In the genomic region with DNA sequence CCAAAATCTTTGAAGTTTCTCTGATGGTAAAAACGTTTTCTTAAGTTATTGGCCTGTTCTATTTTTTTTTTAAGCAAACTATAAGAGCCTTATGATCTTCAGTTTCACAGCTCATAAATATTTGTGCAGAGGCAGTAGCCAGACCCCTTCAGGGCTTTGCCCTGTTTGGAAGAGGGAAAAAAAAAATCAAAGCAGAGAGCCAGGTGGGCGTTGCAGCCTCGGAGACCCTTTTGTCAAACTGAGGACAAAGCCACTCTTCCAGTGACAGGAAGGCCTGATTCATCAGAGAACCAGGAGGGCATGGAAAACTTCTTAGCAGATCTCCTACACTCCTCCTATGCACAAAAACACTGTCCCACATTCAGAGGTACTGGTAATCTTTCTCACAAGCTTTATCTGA, we compare ENCODE assay signal across 16 mouse cellular contexts.
DNase-seq lines count a peak whose midpoint lies in the region; ATAC-seq and TF ChIP-seq lines count a peak whose summit lies in the region.
"Had no signal": no experiment of that assay in that cellular context is flagged by ENCODE, and none has a peak within 500 bp of the region (broad histone marks: within the 10 kb centered on the region; RNA-seq: fewer than 3 reads in every experiment).

No protein-coding gene starts in this region.

- H3K27ac ChIP-seq in kidney, embryonic 14.5 days (ENCODE audit: low read depth, low read length): peak overlapping the region; percentile 24; the same call in 1 of the 2 replicates
- no peak overlapping the region for H3K27ac ChIP-seq in kidney, embryonic 16.5 days (ENCODE audit: low read length)
- H3K27ac ChIP-seq in embryonic facial prominence, embryonic 11.5 days (replicated peaks; ENCODE audit: low read depth, low read length): 0 out of 2 replicates have a peak overlapping the region, but pooled peaks have one; percentile 66
- H3K27ac ChIP-seq in forebrain, embryonic 15.5 days (replicated peaks): peak overlapping the region; percentile 75
- H3K27ac ChIP-seq in left cerebral cortex, adult 2 months: no peak overlapping the region
- H3K27ac ChIP-seq: layer of hippocampus, adult 2 months; liver, embryonic 14.5 days had no signal

- no peak overlapping the region for H3K4me2 ChIP-seq in kidney, embryonic 14.5 days (replicated peaks; ENCODE audit: low read depth, low read length)
- no peak overlapping the region for H3K4me2 ChIP-seq in kidney, embryonic 16.5 days (replicated peaks; ENCODE audit: low read depth, low read length)
- no peak overlapping the region for H3K4me2 ChIP-seq in embryonic facial prominence, embryonic 11.5 days (ENCODE audit: low read depth, low read length)
- no peak overlapping the region for H3K4me2 ChIP-seq in forebrain, embryonic 15.5 days (replicated peaks)

- H3K36me3 ChIP-seq in kidney, embryonic 14.5 days (ENCODE audit: control insufficient read depth, insufficient read depth, low read length): no peaks in the 10 kb centered on the region
- H3K36me3 ChIP-seq in kidney, embryonic 16.5 days (ENCODE audit: insufficient read depth, low read length): no peaks in the 10 kb centered on the region
- H3K36me3 ChIP-seq in embryonic facial prominence, embryonic 11.5 days (replicated peaks; ENCODE audit: control insufficient read depth, insufficient read depth, low read depth, low read length): no peaks in the 10 kb centered on the region
- H3K36me3 ChIP-seq in forebrain, embryonic 15.5 days: no peaks in the 10 kb centered on the region
- H3K36me3 ChIP-seq: G1E had no signal

- H3K9ac ChIP-seq in kidney, embryonic 14.5 days (ENCODE audit: low read depth, low read length): no peak overlapping the region
- no peak overlapping the region for H3K9ac ChIP-seq in kidney, embryonic 16.5 days (replicated peaks; ENCODE audit: low read length)
- H3K9ac ChIP-seq in embryonic facial prominence, embryonic 11.5 days (replicated peaks; ENCODE audit: low read length): no peak overlapping the region
- H3K9ac ChIP-seq in forebrain, embryonic 15.5 days (replicated peaks): no peak overlapping the region
- H3K9ac ChIP-seq: liver, embryonic 14.5 days had no signal

- no peak for TF ChIP-seq POLR2A in brain, embryonic 14.5 days (IDR thresholded peaks at IDR 0.05; ENCODE audit: borderline replicate concordance, extremely low read depth, insufficient read depth, insufficient read length, poor library complexity, severe bottlenecking)

- ATAC-seq in kidney, embryonic 14.5 days (ENCODE audit: low FRiP score, low TSS enrichment): no peak
- no peak for ATAC-seq in kidney, embryonic 16.5 days (ENCODE audit: low FRiP score, low TSS enrichment)
- ATAC-seq in embryonic facial prominence, embryonic 11.5 days (replicated peaks; ENCODE audit: insufficient number of reproducible peaks, low FRiP score, low TSS enrichment, low read depth): no peak
- no peak for ATAC-seq in forebrain, embryonic 15.5 days (replicated peaks)

- H3K9me3 ChIP-seq in kidney, embryonic 14.5 days (ENCODE audit: control insufficient read depth, low read length): no peaks in the 10 kb centered on the region
- H3K9me3 ChIP-seq in kidney, embryonic 16.5 days (ENCODE audit: low read length): peaks cover 4% of the 10 kb centered on the region; the same call in 1 of the 2 replicates
- no peaks in the 10 kb centered on the region for H3K9me3 ChIP-seq in embryonic facial prominence, embryonic 11.5 days (replicated peaks; ENCODE audit: control insufficient read depth, low read length)
- no peaks in the 10 kb centered on the region for H3K9me3 ChIP-seq in forebrain, embryonic 15.5 days

- H3K4me3 ChIP-seq in kidney, embryonic 14.5 days (ENCODE audit: low read length): no peak overlapping the region
- no peak overlapping the region for H3K4me3 ChIP-seq in kidney, embryonic 16.5 days (ENCODE audit: low read length)
- no peak overlapping the region for H3K4me3 ChIP-seq in embryonic facial prominence, embryonic 11.5 days (ENCODE audit: low read depth, low read length)
- no peak overlapping the region for H3K4me3 ChIP-seq in forebrain, embryonic 15.5 days
- no peak overlapping the region for H3K4me3 ChIP-seq in left cerebral cortex, adult 2 months
- H3K4me3 ChIP-seq: layer of hippocampus, adult 2 months had no signal

- intact Hi-C loops in left cerebral cortex, adult 2 months (cut with DNase I): loop anchor here (10.0 kb wide), 3 partner anchors 195 to 1885 kb away; no protein-coding TSS in a partner anchor

- H3K27me3 ChIP-seq in kidney, embryonic 14.5 days (ENCODE audit: control insufficient read depth, insufficient read depth, low read length): no peaks in the 10 kb centered on the region
- H3K27me3 ChIP-seq in kidney, embryonic 16.5 days (ENCODE audit: insufficient read depth, low read length): no peaks in the 10 kb centered on the region
- H3K27me3 ChIP-seq in embryonic facial prominence, embryonic 11.5 days (ENCODE audit: control insufficient read depth, insufficient read depth, low read length): no peaks in the 10 kb centered on the region
- H3K27me3 ChIP-seq in forebrain, embryonic 15.5 days: no peaks in the 10 kb centered on the region

- peaks cover 3% of the 10 kb centered on the region; the same call in 1 of the 2 replicates for H3K4me1 ChIP-seq in kidney, embryonic 14.5 days (ENCODE audit: control insufficient read depth, insufficient read depth, low read length)
- H3K4me1 ChIP-seq in kidney, embryonic 16.5 days (ENCODE audit: insufficient read depth, low read length): 0 out of 2 replicates have a peak, but pooled peaks cover 3% of the 10 kb centered on the region
- H3K4me1 ChIP-seq in embryonic facial prominence, embryonic 11.5 days (ENCODE audit: control insufficient read depth, insufficient read depth, low read length): 0 out of 2 replicates have a peak, but pooled peaks cover 2% of the 10 kb centered on the region
- H3K4me1 ChIP-seq in forebrain, embryonic 15.5 days: peaks cover 14% of the 10 kb centered on the region

- TF ChIP-seq CTCF in brain, embryonic 14.5 days (IDR thresholded peaks at IDR 0.05; ENCODE audit: borderline replicate concordance, extremely low read depth, insufficient read depth, insufficient read length): no peak
- no peak for TF ChIP-seq CTCF in left cerebral cortex, adult 2 months (IDR thresholded peaks at IDR 0.05)

- 2% methylated on average over 3 of the region's 3 CpGs for WGBS in kidney, embryonic 14.5 days
- 1% methylated on average over 3 of the region's 3 CpGs for WGBS in kidney, embryonic 16.5 days
- WGBS in embryonic facial prominence, embryonic 11.5 days: 5% methylated on average over 3 of the region's 3 CpGs
- WGBS in forebrain, embryonic 15.5 days: 2% methylated on average over 3 of the region's 3 CpGs

- peak; percentile 59 for DNase-seq in brain, embryonic 14.5 days (ENCODE audit: low read depth)
- no peak for DNase-seq in embryonic facial prominence, embryonic 11.5 days (ENCODE audit: low spot score)
- no peak for DNase-seq in retina, postnatal 1 day
- no peak for DNase-seq in left cerebral cortex, adult 2 months (ENCODE audit: extremely low spot score in 1 of 2, low spot score in 2 of 2)
- DNase-seq: adrenal gland, adult 2 months; gastrocnemius, postnatal 25 days; kidney, adult 9 months; lung, postnatal 36 days; right cerebral cortex, adult 18-20 months; thymus, adult 2 months had no signal

Comparison
In these comparisons a context has a peak if more than half of its experiments do, and no peak if none do; other contexts are left out.
1. H3K27ac ChIP-seq: peak in kidney, embryonic 14.5 days (single experiment), embryonic facial prominence, embryonic 11.5 days (single experiment) and forebrain, embryonic 15.5 days (single experiment); none in kidney, embryonic 16.5 days (single experiment) and left cerebral cortex, adult 2 months (single experiment).